Mouse (Mus musculus) lung, postnatal 25 days (tissue): ENCODE results near the gene Foxr1.
"Not testable (repeated sequence)": the region's sequence is repeated elsewhere in the genome, so short reads cannot be mapped to it uniquely, and the experiment has no call there.

ENCODE experiments used
- DNase-seq: peaks from one replicate; pipeline ENCODE4 v3.0.0; 2022; ENCODE audit warnings: low spot score

Gene Foxr1

DNA sequence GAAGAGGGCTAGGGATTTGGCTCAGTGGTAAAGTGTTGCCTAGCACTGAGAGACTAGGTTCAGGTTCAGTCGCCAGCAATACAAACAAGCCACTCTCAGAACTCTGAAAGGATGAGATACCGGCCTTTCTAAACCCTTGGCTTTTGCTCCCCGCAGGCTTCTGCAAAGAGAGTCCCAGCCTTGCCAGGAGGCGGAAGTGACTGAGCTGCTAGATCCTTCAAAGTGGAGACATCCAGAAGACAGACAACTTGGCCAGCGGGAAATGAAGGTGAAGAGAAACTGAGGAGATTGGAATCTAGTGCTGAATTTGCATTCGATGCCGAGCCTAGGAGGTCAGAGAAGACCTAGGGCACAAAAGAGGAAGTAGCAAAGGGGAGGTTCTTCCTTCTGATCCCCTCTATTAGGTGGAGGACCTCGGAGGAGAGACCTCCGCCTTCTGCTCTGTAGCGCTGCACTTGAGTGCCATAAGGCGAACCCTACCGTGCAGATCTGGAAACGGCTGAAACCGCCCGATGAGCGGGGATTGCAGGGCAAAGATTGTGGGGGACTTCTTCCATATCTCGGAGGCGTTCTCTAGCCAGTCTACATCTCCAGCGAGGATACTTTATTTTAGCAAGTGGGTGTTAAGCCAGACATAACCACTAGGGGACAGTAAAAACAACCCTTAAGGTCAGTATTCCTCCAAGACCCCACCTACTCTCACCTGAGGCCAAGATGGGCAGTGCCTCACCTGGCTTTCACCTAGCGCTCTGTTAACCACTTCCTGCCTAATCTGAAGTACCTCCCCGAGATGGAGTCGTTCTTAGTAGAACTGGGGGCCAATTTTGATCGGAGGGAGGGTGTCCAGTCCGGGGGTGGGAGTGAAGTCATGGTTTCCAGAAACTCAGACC, 36.6 kb upstream of the Foxr1 start:
- peak; percentile 89 for DNase-seq

GRCm38 (mm10) chr9:44475936-44476335, 35.0 kb upstream of the Foxr1 start:
- DNase-seq: no peak

DNA sequence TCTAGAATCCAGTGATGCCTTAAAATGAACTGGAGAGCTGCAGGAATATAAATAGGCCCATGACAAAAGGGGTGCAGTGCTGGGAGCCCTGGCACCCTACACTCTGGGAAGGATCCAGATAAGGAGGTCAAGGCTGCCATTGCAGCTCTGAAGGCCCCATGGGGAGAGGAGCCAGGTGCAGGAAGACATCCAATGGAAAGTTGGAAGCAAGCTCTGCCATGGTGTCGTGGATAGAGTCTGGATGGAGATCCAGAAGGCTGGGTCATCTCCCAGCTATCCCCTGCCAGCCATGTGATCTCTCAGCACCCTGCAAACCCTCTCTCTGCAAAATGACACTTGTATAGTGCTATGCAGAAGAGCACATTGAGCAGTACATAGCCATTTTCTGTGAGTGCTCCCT, 33.4 kb upstream of the Foxr1 start:
- DNase-seq: no peak

DNA sequence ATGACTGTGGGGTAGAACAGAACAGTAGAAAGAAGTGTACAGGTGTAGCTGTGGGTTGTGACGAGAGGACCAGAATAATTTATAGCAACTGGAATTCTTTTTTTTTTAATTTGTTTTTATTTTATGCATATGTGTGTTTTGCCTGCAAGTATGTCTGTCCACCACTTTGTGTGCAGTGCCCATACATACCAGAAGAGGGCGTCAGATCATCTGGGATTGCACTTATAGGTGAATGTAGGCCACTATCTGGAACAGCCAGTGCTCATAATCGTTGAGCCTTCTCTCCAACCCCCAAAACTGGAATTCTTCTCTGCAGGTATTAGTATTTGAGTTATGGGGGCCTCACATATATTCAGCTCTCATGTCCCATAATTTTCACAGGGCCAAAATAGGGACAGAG, 32.2 kb upstream of the Foxr1 start:
- DNase-seq: no peak

- DNase-seq: no peak
Measured at GRCm38 (mm10) chr9:44468800-44469199, 27.9 kb upstream of the Foxr1 start.

DNA sequence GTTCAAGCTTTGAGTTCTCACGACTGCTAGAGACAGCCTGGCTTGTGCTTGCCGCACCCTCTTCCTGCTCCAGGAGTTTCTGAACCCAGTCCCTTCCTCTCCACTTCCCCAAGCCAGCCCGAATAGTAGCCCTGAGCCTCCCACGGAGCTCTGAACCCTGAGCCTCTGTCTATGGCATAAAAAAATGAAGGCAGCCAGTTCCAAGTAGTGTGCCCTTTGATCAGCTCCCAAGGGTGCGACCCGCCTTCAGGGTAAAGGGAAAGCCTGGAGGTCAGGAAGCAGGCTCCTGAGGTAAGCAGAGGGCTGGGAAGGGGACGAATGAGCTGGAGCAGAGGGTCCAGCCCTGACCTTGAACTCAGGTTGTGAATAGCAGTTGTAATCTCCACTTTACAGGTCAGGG, 27.3 kb upstream of the Foxr1 start:
- DNase-seq: no peak

GRCm38 (mm10) chr9:44461950-44462349, 21.0 kb upstream of the Foxr1 start:
- DNase-seq: peak; percentile 64

DNA sequence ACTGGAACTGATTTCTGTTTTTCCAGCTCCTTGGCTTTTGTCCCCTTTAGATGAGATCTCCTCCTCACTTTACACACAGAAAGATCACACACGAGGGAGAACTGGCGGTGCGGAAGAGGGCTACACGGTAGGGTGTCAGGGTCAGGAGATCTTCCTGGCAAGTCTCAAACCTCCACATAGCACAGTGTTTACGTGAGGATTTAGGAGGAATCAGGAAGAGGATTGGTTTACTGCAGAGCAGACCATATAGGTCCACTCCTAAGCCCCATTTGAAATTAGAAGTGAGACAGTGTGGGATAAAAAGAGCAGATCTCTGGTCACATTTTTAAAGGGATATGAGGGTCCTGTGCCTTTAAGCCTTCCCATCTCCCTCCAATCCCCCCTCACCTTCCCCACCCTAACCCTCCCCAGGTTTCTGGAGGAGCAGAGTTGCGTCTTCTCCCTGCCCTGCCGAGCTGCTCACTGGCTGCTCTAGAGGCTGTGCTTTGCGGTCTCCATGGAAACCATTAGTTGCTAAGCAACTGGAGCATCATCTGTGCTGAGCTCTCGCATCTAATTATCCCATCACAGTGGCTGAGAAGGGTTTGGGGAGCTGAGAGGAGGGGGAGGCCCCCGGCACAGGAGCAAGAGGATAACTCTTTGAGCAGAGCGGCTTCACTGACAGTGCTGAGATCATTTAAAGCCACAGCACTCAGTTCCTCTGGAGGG, 16.3 kb upstream of the Foxr1 start:
- DNase-seq: no peak

GRCm38 (mm10) chr9:44454891-44455220, 13.9 kb upstream of the Foxr1 start, which contains the start of gene Upk2:
Gene Upk2 (minus strand): TSS chr9:44454976.
- no peak for DNase-seq

- peak; percentile 84 for DNase-seq
Measured at GRCm38 (mm10) chr9:44454132-44454890, 13.4 kb upstream of the Foxr1 start.

DNA sequence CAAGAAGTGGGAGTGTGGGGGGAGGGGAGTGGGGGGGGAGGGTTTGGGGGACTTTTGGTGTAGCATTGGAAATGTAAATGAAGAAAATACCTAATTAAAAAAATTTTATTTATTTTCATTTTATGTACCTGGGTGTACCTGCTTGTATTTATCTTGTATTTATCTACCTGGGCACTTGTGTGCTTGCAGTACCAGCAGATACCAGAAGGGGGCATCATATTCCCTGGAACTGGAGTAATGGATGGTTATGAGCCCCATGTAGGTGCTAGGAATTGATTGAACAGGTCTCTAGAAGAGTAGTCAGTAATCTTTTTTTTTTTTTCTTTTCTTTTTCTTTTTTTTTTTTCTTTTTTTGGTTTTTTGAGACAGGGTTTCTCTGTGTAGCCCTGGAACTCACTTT, 9.5 kb upstream of the Foxr1 start:
- DNase-seq: peak; percentile 4

DNA sequence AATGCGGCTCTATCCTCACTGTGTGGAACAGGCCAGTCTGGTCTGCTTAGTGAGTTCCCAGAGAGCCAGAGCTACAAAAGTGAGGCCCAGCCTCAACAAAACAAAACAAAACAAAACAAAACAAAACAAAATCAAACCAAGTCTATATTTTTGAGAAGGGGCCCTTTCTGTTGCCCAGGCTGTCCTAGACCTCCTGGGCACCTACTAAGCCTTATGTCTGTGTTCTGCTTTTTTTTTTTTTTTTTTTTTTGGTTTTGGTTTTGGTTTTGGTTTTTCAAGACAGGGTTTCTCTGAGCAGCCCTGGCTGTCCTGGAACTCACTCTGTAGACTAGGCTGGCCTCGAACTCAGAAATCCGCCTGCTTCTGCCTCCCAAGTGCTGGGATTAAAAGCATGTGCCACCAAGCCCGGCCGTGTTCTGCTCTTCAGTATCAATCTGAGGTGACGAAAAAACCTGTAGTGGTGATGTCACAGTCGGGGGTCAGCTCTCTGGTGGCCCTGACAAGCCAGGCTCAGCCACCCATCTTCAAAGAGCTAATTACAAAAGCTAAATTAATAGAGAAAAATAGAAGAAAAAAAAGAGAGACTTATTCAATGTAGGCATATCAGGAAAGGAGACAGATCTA, 3.6 kb upstream of the Foxr1 start:
- not testable (repeated sequence) for DNase-seq

- DNase-seq: peak; percentile 34
Measured at GRCm38 (mm10) chr9:44435747-44436146, 5.2 kb downstream of the Foxr1 start.

DNA sequence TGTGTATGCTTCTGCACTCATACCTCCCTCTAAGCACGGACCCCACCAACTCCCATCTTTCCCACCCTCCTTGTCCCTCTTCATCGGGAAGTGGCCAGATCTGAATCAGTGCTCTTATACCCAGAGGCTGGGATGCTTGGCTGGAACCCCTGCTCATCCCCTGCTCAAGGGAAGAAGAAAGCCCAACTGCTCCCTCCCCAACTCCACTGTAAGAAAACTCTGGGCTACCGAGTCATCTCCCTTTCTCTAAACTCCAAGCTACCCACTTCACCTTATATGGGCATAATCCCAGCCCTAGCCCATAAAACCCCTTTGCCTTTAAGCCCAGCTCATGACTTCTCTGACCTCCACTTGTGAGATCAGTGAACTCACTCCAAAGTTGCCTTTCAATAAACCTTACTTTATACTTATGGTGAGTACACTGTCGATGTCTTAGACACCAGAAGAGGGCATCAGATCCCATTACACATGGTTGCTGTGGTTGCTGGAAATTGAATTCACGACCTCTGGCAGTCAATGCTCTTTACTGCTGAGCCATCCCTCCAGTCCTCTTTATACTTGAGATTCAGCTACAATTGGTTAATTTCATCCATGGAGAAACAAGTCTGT, 8.3 kb downstream of the Foxr1 start:
- DNase-seq: no peak

DNA sequence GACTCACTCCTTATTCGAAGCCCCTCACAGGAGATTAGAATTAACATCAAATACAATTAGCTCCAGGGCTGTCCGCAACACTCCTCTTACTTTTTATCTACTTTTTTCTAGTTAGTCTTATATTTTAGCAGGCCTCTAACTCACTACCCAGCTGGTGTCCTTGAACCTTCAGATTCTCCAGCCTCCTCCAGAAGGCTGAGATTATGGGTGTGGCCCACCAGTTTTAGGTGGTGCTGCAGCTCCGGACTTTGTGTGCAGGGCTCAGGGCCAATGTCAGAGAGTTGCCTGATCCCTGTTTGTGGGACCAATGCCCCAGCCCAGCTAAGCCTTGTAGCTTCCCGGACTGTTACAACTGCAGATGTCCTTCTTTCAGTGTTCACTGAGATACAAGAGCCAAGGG, 17.4 kb downstream of the Foxr1 start:
- no peak for DNase-seq

DNA sequence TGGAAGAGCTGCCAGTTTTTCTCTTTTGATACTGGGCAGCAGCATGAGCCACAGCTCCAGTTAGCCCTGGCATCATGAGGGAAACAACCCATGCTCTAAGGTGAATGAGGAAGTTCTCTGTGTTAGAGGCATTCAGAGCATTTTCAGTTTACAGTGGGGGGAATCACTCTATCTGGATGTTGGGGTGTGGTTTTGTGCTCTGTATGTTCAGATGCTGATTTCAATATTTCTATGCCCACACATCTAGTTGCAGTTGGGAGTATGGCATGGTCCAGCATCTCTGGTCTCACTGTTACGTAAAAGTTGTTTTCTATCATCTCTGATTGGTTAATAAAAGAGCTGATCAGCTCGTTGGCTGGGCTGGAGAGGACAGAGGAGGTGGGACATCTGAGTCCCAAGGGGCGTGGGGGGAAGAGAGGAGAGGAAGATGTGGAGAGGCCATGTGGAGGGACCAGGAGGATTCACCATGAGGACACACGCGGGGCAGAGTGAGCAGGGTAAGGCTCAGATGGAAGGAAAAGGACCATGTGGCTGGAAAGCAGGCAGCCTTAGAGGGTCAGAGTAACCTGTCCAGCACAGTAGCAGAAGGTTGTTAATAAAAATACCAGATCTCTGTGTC, 20.5 kb downstream of the Foxr1 start:
- DNase-seq: no peak

GRCm38 (mm10) chr9:44419730-44420129, 21.2 kb downstream of the Foxr1 start:
- not testable (repeated sequence) for DNase-seq

- no peak for DNase-seq
Measured at GRCm38 (mm10) chr9:44418519-44419385, 22.2 kb downstream of the Foxr1 start, which contains the start of gene Ccdc84. Gene Ccdc84 (minus strand): TSS chr9:44418569.

- DNase-seq: peak; percentile 95
Measured at GRCm38 (mm10) chr9:44417892-44418363, 23.0 kb downstream of the Foxr1 start.
